Mouse (Mus musculus): ENCODE results near the gene Ptgr1. TPM values are rescaled to one million over a fixed set of nuclear protein-coding genes. Genes with fewer than 3 reads are reported as not detected.

Ptgr1 gene
- total and polyA plus RNA-seq, 2 experiments from 2014 or later, result 2.0 to 3.8 TPM

DNA sequence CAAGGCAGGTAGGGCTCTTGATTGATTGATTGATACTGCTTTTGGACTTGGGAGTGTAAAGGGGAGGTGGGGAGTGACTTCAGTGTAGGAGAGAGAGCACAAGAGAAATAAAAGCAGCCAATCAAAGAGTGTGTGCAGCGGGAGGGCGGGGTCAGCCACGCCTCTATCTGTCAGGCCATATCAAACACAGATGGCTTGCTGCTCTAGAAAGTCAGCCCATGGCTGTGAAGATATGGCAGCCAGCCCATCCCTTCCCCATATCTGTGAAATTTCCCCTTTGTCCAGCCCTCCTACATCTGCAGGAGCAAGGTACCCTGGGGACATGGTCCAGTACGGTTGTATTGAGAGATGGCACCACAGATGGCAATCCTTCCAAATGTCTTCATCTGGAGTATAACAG, 16.2 kb downstream of the Ptgr1 start:
- Histone ChIP-seq H3K27me3 (ENCODE audit: insufficient read depth, low read length) (no peaks in the 10 kb centered on the region), H3K9me3 (ENCODE audit: low read length) (no peaks in the 10 kb centered on the region), H3K4me2 (ENCODE audit: low read depth) (no peak overlapping the region), H3K4me1 (ENCODE audit: insufficient read depth) (no peaks in the 10 kb centered on the region), H3K9ac (no peak overlapping the region), H3K27ac (ENCODE audit: low read depth, low read length) (no peak overlapping the region), H3K36me3 (ENCODE audit: insufficient read depth) (no peaks in the 10 kb centered on the region), H3K4me3 (ENCODE audit: low read depth, low read length) (no peak overlapping the region)
- ATAC-seq (no peak), DNase-seq (no peak)
- 81% methylated on average over 4 of the region's 4 CpGs for WGBS
- TF ChIP-seq CTCF (IDR thresholded peaks at IDR 0.05; ENCODE audit: low read depth), result no peak

DNA sequence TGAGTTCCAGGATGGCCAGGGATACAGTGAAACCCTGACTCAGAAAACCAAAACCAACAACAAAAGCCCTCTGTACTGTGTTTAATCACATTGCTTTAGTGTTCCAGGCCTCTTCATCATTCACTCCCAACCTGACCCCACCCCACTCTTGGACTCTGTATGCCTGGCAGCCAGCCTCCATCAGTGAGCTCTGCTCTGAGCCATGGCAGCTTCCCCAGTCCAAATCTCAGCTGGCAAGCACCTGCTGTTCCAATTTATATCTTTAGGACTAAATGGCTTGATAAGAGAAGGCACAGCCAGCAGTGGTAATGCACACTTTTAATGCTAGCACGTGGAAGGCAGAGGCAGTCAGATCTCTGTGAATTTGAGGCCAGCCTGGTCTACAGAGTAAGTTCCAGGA, 21.8 kb downstream of the Ptgr1 start:
- Histone ChIP-seq H3K27me3 (ENCODE audit: insufficient read depth, low read length) (no peaks in the 10 kb centered on the region), H3K4me1 (ENCODE audit: insufficient read depth) (no peaks in the 10 kb centered on the region), H3K4me2 (ENCODE audit: low read depth) (no peak overlapping the region), H3K36me3 (ENCODE audit: insufficient read depth) (no peaks in the 10 kb centered on the region), H3K9me3 (ENCODE audit: low read length) (no peaks in the 10 kb centered on the region), H3K4me3 (ENCODE audit: low read depth, low read length) (no peak overlapping the region), H3K27ac (ENCODE audit: low read depth, low read length) (no peak overlapping the region), H3K9ac (no peak overlapping the region)
- DNase-seq (no peak), ATAC-seq (no peak)
- 72% methylated on average over 1 of the region's 1 CpGs for WGBS
- no peak for TF ChIP-seq CTCF (IDR thresholded peaks at IDR 0.05; ENCODE audit: low read depth)

DNA sequence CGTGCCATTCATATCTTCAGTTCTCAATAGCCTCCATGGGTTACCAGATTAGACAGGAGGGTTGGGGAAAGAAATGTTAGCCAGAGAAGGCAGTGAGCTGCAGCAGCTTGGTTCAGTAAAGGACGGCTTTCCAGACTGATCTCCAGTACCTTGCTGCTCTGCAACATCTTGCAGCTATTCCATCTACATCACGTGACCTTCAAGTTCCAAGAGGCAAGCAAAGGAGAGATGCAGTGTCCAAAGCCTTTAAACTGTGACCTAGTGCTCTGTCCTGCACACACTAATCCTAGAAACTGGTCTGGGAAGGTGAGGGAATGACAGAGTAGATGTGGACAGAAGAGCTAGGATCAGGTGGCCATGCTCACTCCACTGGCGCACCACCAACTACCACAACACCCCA, 23.6 kb downstream of the Ptgr1 start:
- no peak for DNase-seq
- 95% methylated on average over 4 of the region's 4 CpGs for WGBS
- H3K4me2 ChIP-seq (ENCODE audit: low read depth), result no peak overlapping the region
- H3K4me1 ChIP-seq (ENCODE audit: insufficient read depth), result no peaks in the 10 kb centered on the region
- H3K27ac ChIP-seq (ENCODE audit: low read depth, low read length), result no peak overlapping the region
- H3K27me3 ChIP-seq (ENCODE audit: insufficient read depth, low read length), result no peaks in the 10 kb centered on the region
- no peaks in the 10 kb centered on the region for H3K36me3 ChIP-seq (ENCODE audit: insufficient read depth)
- no peak for TF ChIP-seq CTCF (IDR thresholded peaks at IDR 0.05; ENCODE audit: low read depth)
- H3K9ac ChIP-seq, result no peak overlapping the region
- H3K4me3 ChIP-seq (ENCODE audit: low read depth, low read length), result no peak overlapping the region
- no peaks in the 10 kb centered on the region for H3K9me3 ChIP-seq (ENCODE audit: low read length)
- no peak for ATAC-seq

GRCm38 (mm10) chr4:58961719-58962118, 25.2 kb downstream of the Ptgr1 start:
- DNase-seq (no peak), ATAC-seq (no peak)
- Histone ChIP-seq H3K4me3 (ENCODE audit: low read depth, low read length) (no peak overlapping the region), H3K4me2 (ENCODE audit: low read depth) (no peak overlapping the region), H3K36me3 (ENCODE audit: insufficient read depth) (peaks cover 10% of the 10 kb centered on the region), H3K27ac (ENCODE audit: low read depth, low read length) (no peak overlapping the region), H3K9me3 (ENCODE audit: low read length) (no peaks in the 10 kb centered on the region), H3K27me3 (ENCODE audit: insufficient read depth, low read length) (no peaks in the 10 kb centered on the region), H3K9ac (no peak overlapping the region), H3K4me1 (ENCODE audit: insufficient read depth) (no peaks in the 10 kb centered on the region)
- TF ChIP-seq CTCF (IDR thresholded peaks at IDR 0.05; ENCODE audit: low read depth), result no peak
- 94% methylated on average over 15 of the region's 15 CpGs for whole genome bisulfite sequencing

- no peak overlapping the region for H3K4me3 ChIP-seq (ENCODE audit: low read depth, low read length)
- WGBS, result 92% methylated on average over 11 of the region's 11 CpGs
- TF ChIP-seq CTCF (IDR thresholded peaks at IDR 0.05; ENCODE audit: low read depth), result no peak
- no peaks in the 10 kb centered on the region for H3K4me1 ChIP-seq (ENCODE audit: insufficient read depth)
- no peaks in the 10 kb centered on the region for H3K27me3 ChIP-seq (ENCODE audit: insufficient read depth, low read length)
- no peak overlapping the region for H3K9ac ChIP-seq
- DNase-seq (no peak), ATAC-seq (no peak)
- H3K36me3 ChIP-seq (ENCODE audit: insufficient read depth), result peaks cover 16% of the 10 kb centered on the region
- no peaks in the 10 kb centered on the region for H3K9me3 ChIP-seq (ENCODE audit: low read length)
- no peak overlapping the region for H3K27ac ChIP-seq (ENCODE audit: low read depth, low read length)
- no peak overlapping the region for H3K4me2 ChIP-seq (ENCODE audit: low read depth)
Observed at GRCm38 (mm10) chr4:58952630-58953029, 34.3 kb downstream of the Ptgr1 start.

DNA sequence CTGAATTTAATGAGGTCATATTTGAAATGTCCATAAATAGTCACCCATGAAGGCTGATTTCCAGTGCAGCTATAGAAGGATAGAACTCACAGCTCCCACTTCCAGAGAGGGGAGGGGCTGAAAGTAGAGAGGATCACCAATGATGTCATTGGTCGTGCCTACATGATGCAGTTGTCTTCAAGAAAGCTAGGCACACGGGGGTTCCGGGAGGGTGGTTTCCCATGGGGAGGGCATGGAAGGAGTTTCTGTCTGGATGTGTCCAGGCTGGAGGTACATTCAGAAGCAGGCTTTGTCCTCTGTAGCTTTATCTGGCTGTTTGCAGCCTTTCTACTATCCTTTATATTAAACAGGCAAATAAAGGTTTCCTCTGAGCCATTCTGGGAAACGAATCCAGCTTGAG, 38.5 kb downstream of the Ptgr1 start:
- 88% methylated on average over 4 of the region's 4 CpGs for WGBS
- Histone ChIP-seq H3K4me1 (ENCODE audit: insufficient read depth) (no peaks in the 10 kb centered on the region), H3K36me3 (ENCODE audit: insufficient read depth) (peaks cover 3% of the 10 kb centered on the region; the same call in 1 of the 2 replicates), H3K4me2 (ENCODE audit: low read depth) (no peak overlapping the region), H3K9me3 (ENCODE audit: low read length) (no peaks in the 10 kb centered on the region), H3K27ac (ENCODE audit: low read depth, low read length) (no peak overlapping the region), H3K4me3 (ENCODE audit: low read depth, low read length) (no peak overlapping the region), H3K27me3 (ENCODE audit: insufficient read depth, low read length) (no peaks in the 10 kb centered on the region), H3K9ac (no peak overlapping the region)
- no peak for TF ChIP-seq CTCF (IDR thresholded peaks at IDR 0.05; ENCODE audit: low read depth)
- no peak for ATAC-seq
- no peak for DNase-seq

GRCm38 (mm10) chr4:58944695-58945094, 42.2 kb downstream of the Ptgr1 start:
- no peak overlapping the region for H3K9ac ChIP-seq
- ATAC-seq, result no peak
- 62% methylated on average over 5 of the region's 5 CpGs for whole genome bisulfite sequencing
- no peaks in the 10 kb centered on the region for H3K9me3 ChIP-seq (ENCODE audit: low read length)
- TF ChIP-seq CTCF (IDR thresholded peaks at IDR 0.05; ENCODE audit: low read depth), result no peak
- H3K4me3 ChIP-seq (ENCODE audit: low read depth, low read length), result peak overlapping the region; percentile 67; the same call in 1 of the 2 replicates
- no peaks in the 10 kb centered on the region for H3K36me3 ChIP-seq (ENCODE audit: insufficient read depth)
- no peak overlapping the region for H3K27ac ChIP-seq (ENCODE audit: low read depth, low read length)
- H3K4me1 ChIP-seq (ENCODE audit: insufficient read depth), result no peaks in the 10 kb centered on the region
- peak overlapping the region; percentile 79 for H3K4me2 ChIP-seq (ENCODE audit: low read depth)
- no peak for DNase-seq
- no peaks in the 10 kb centered on the region for H3K27me3 ChIP-seq (ENCODE audit: insufficient read depth, low read length)

DNA sequence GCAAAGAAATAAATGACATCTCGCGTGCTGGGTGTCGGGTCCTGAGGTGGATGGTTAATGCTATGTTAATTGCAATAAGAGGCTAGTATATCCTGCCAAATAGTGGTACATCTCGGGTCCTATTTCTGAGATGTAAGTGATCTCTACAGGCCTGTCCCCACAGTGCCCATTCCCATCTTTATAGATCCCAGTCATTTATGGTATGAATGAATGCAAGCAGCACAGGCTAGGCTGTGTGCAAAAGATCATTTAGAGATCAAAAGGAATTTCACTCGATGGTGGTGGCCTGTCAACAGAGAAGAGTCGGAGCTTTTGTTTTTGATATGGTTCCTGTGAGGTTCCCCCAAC, 42.7 kb downstream of the Ptgr1 start:
- H3K27me3 ChIP-seq (ENCODE audit: insufficient read depth, low read length), result no peaks in the 10 kb centered on the region
- no peak for TF ChIP-seq CTCF (IDR thresholded peaks at IDR 0.05; ENCODE audit: low read depth)
- peak overlapping the region; percentile 79 for H3K4me2 ChIP-seq (ENCODE audit: low read depth)
- no peaks in the 10 kb centered on the region for H3K4me1 ChIP-seq (ENCODE audit: insufficient read depth)
- 18% methylated on average over 6 of the region's 6 CpGs for WGBS
- ATAC-seq, result 0 out of 2 replicates have a peak, but pooled peaks have one; percentile 3
- no peak for DNase-seq
- H3K9ac ChIP-seq, result peak overlapping the region; percentile 70
- H3K9me3 ChIP-seq (ENCODE audit: low read length), result no peaks in the 10 kb centered on the region
- H3K4me3 ChIP-seq (ENCODE audit: low read depth, low read length), result peak overlapping the region; percentile 67
- H3K27ac ChIP-seq (ENCODE audit: low read depth, low read length), result peak overlapping the region; percentile 78; the same call in 1 of the 2 replicates
- H3K36me3 ChIP-seq (ENCODE audit: insufficient read depth), result no peaks in the 10 kb centered on the region
